Mouse (Mus musculus): ENCODE results near the gene 1700086D15Rik. TPM values are rescaled to one million over a fixed set of nuclear protein-coding genes. Genes with fewer than 3 reads are reported as not detected.
A peak's percentile ranks its signal among the peaks of the same experiment; 100 is the strongest.

The 1700086D15Rik gene
- 0.90 and 1.0 TPM in 2 replicates for polyA plus RNA-seq (2012; rRNA removed)

- Histone ChIP-seq H3K4me1 (ENCODE audit: control insufficient read depth, insufficient read depth, low read length) (peaks cover 8% of the 10 kb centered on the region; the same call in 1 of the 2 replicates), H3K27ac (ENCODE audit: insufficient read depth, low read length) (no peak within 1 kb of the TSS), H3K4me3 (ENCODE audit: insufficient read depth, low read length) (peak within 1 kb of the TSS; percentile 92; the same call in 1 of the 2 replicates)
- no peak for TF ChIP-seq POLR2A (IDR thresholded peaks at IDR 0.05; ENCODE audit: extremely low read depth, insufficient read depth, low read length)
- TF ChIP-seq CTCF (IDR thresholded peaks at IDR 0.05; ENCODE audit: extremely low read depth, insufficient read depth, low read length), result no peak
These were observed at the start of gene 1700086D15Rik for GRCm38 (mm10) chr11:65159791-65160190. TSS of gene 1700086D15Rik (minus strand) at chr11:65159891.

- H3K27ac ChIP-seq (ENCODE audit: insufficient read depth, low read length), result no peak overlapping the region
- TF ChIP-seq POLR2A (IDR thresholded peaks at IDR 0.05; ENCODE audit: extremely low read depth, insufficient read depth, low read length) (no peak), CTCF (IDR thresholded peaks at IDR 0.05; ENCODE audit: extremely low read depth, insufficient read depth, low read length) (no peak)
- H3K4me3 ChIP-seq (ENCODE audit: insufficient read depth, low read length), result no peak overlapping the region
- H3K4me1 ChIP-seq (ENCODE audit: control insufficient read depth, insufficient read depth, low read length), result no peaks in the 10 kb centered on the region
These were observed 49.8 kb upstream of the 1700086D15Rik start for GRCm38 (mm10) chr11:65209441-65209840.

- TF ChIP-seq CTCF (IDR thresholded peaks at IDR 0.05; ENCODE audit: extremely low read depth, insufficient read depth, low read length) (no peak), POLR2A (IDR thresholded peaks at IDR 0.05; ENCODE audit: extremely low read depth, insufficient read depth, low read length) (no peak)
- H3K4me1 ChIP-seq (ENCODE audit: control insufficient read depth, insufficient read depth, low read length), result no peaks in the 10 kb centered on the region
- H3K27ac ChIP-seq (ENCODE audit: insufficient read depth, low read length), result no peak overlapping the region
- H3K4me3 ChIP-seq (ENCODE audit: insufficient read depth, low read length), result no peak overlapping the region
These were observed 45.6 kb upstream of the 1700086D15Rik start for GRCm38 (mm10) chr11:65205306-65205705.

GRCm38 (mm10) chr11:65204651-65205050 is 45.0 kb upstream of the 1700086D15Rik start:
- Histone ChIP-seq H3K4me1 (ENCODE audit: control insufficient read depth, insufficient read depth, low read length) (no peaks in the 10 kb centered on the region), H3K27ac (ENCODE audit: insufficient read depth, low read length) (no peak overlapping the region), H3K4me3 (ENCODE audit: insufficient read depth, low read length) (no peak overlapping the region)
- TF ChIP-seq POLR2A (IDR thresholded peaks at IDR 0.05; ENCODE audit: extremely low read depth, insufficient read depth, low read length) (no peak), CTCF (IDR thresholded peaks at IDR 0.05; ENCODE audit: extremely low read depth, insufficient read depth, low read length) (no peak)

- Histone ChIP-seq H3K27ac (ENCODE audit: insufficient read depth, low read length) (no peak overlapping the region), H3K4me3 (ENCODE audit: insufficient read depth, low read length) (no peak overlapping the region)
- TF ChIP-seq POLR2A (IDR thresholded peaks at IDR 0.05; ENCODE audit: extremely low read depth, insufficient read depth, low read length) (no peak), CTCF (IDR thresholded peaks at IDR 0.05; ENCODE audit: extremely low read depth, insufficient read depth, low read length) (0 out of 2 replicates have a peak, but pooled peaks have one; percentile 8)
These were observed 43.3 kb upstream of the 1700086D15Rik start for GRCm38 (mm10) chr11:65203020-65203419.

GRCm38 (mm10) chr11:65202236-65202635 is 42.5 kb upstream of the 1700086D15Rik start:
- TF ChIP-seq POLR2A (IDR thresholded peaks at IDR 0.05; ENCODE audit: extremely low read depth, insufficient read depth, low read length), result no peak
- no peak for TF ChIP-seq CTCF (IDR thresholded peaks at IDR 0.05; ENCODE audit: extremely low read depth, insufficient read depth, low read length)
- no peak overlapping the region for H3K4me3 ChIP-seq (ENCODE audit: insufficient read depth, low read length)
- H3K4me1 ChIP-seq (ENCODE audit: control insufficient read depth, insufficient read depth, low read length), result no peaks in the 10 kb centered on the region
- no peak overlapping the region for H3K27ac ChIP-seq (ENCODE audit: insufficient read depth, low read length)

More at GRCm38 (mm10) chr11:65203020-65203419, 43.3 kb upstream of the 1700086D15Rik start:
- H3K4me1 ChIP-seq (ENCODE audit: control insufficient read depth, insufficient read depth, low read length), result no peaks in the 10 kb centered on the region

GRCm38 (mm10) chr11:65198026-65198425 is 38.3 kb upstream of the 1700086D15Rik start:
- no peak overlapping the region for H3K4me3 ChIP-seq (ENCODE audit: insufficient read depth, low read length)
- H3K4me1 ChIP-seq (ENCODE audit: control insufficient read depth, insufficient read depth, low read length), result no peaks in the 10 kb centered on the region
- H3K27ac ChIP-seq (ENCODE audit: insufficient read depth, low read length), result no peak overlapping the region
- TF ChIP-seq CTCF (IDR thresholded peaks at IDR 0.05; ENCODE audit: extremely low read depth, insufficient read depth, low read length) (no peak), POLR2A (IDR thresholded peaks at IDR 0.05; ENCODE audit: extremely low read depth, insufficient read depth, low read length) (no peak)

- Histone ChIP-seq H3K4me3 (ENCODE audit: insufficient read depth, low read length) (no peak overlapping the region), H3K4me1 (ENCODE audit: control insufficient read depth, insufficient read depth, low read length) (no peaks in the 10 kb centered on the region), H3K27ac (ENCODE audit: insufficient read depth, low read length) (no peak overlapping the region)
- TF ChIP-seq POLR2A (IDR thresholded peaks at IDR 0.05; ENCODE audit: extremely low read depth, insufficient read depth, low read length) (no peak), CTCF (IDR thresholded peaks at IDR 0.05; ENCODE audit: extremely low read depth, insufficient read depth, low read length) (peak; percentile 90)
These were observed 37.6 kb upstream of the 1700086D15Rik start for GRCm38 (mm10) chr11:65197280-65197679.

- Histone ChIP-seq H3K27ac (ENCODE audit: insufficient read depth, low read length) (no peak overlapping the region), H3K4me3 (ENCODE audit: insufficient read depth, low read length) (no peak overlapping the region), H3K4me1 (ENCODE audit: control insufficient read depth, insufficient read depth, low read length) (no peaks in the 10 kb centered on the region)
- TF ChIP-seq POLR2A (IDR thresholded peaks at IDR 0.05; ENCODE audit: extremely low read depth, insufficient read depth, low read length) (no peak), CTCF (IDR thresholded peaks at IDR 0.05; ENCODE audit: extremely low read depth, insufficient read depth, low read length) (no peak)
These were observed 27.3 kb upstream of the 1700086D15Rik start for GRCm38 (mm10) chr11:65186974-65187373.

- no peak overlapping the region for H3K27ac ChIP-seq (ENCODE audit: insufficient read depth, low read length)
- no peak overlapping the region for H3K4me3 ChIP-seq (ENCODE audit: insufficient read depth, low read length)
- H3K4me1 ChIP-seq (ENCODE audit: control insufficient read depth, insufficient read depth, low read length), result no peaks in the 10 kb centered on the region
- TF ChIP-seq CTCF (IDR thresholded peaks at IDR 0.05; ENCODE audit: extremely low read depth, insufficient read depth, low read length) (no peak), POLR2A (IDR thresholded peaks at IDR 0.05; ENCODE audit: extremely low read depth, insufficient read depth, low read length) (no peak)
These were observed 25.4 kb upstream of the 1700086D15Rik start for GRCm38 (mm10) chr11:65185114-65185513.

All from cortical plate, adult 2 months (tissue).